Mouse (Mus musculus): ENCODE data around the gene 1700109H08Rik.

DNA sequence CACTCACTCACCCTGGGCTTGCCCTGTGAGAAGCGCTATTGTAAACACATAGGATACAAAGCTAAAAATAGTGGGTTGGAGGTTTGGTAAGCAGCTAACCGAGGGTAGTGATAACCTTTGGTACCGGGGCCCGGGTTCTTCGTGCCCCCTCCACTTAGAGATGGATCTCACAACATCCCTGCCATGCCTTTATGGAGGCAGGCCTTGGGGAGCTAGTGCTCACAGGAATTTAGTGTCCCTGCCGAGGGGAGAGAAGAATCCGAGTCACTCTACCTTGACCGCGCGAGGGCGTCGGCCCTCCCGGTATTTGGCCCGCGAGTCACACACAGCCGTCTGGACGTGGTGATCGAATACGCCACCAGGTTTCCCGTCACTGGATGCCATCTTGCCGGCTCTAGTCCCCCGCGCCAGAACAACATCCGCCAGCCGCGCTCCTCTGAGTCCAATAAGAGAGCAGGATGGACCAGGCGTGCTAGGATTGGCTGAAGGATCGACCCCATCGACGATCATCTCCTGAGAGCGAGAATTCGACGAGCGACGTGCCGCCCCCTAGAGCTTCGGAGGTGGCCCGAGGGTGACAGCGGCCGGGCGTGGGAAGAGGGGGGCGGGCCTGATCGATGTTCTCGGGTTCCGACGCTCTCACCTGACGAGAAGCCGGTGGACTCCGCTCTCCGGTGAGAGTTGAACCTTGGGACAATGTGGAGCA, 24.5 kb downstream of the 1700109H08Rik start, which contains the start of gene Pex1:
- TF ChIP-seq CTCF (IDR thresholded peaks at IDR 0.05; ENCODE audit: low read depth) (peak; percentile 53), EP300 (IDR thresholded peaks at IDR 0.05; ENCODE audit: low read depth) (no peak)
